Mouse (Mus musculus): ENCODE measurements at regions not wholly inside any gene's neighbourhood (a gene's known extent, or its start where the extent isn't known, plus 50 kb on each side); places are given as distances from the start of the nearest gene placed in this dataset.

DNA sequence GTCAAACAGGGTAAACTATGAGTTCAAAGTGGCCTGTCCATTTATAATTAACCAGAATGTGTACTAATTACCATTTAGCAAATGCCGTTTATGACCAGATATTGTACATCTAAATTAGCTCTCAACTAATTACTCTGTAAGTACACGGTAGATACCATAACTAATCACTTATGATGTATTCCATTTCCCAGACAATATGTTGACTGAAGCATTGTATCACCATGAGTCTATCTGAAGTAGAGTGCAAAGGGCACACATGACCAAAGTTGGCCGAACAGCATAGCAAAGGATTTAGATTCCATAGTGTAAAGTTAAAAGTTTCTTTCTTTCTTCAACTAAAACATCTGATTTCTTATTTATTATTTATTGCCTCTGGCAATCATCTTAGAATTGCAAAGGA, 227.5 kb downstream of the Nfkbiz start:
- Histone ChIP-seq H3K9me3 (ENCODE audit: control insufficient read depth, low read length) (no peaks in the 10 kb centered on the region), H3K27ac (replicated peaks; ENCODE audit: low read depth, low read length) (no peak overlapping the region), H3K4me1 (ENCODE audit: control insufficient read depth, insufficient read depth, low read length) (no peaks in the 10 kb centered on the region), H3K4me3 (replicated peaks; ENCODE audit: low read length) (no peak overlapping the region), H3K4me2 (replicated peaks; ENCODE audit: low read depth, low read length, severe bottlenecking) (no peak overlapping the region), H3K36me3 (ENCODE audit: control insufficient read depth, insufficient read depth, low read length) (no peaks in the 10 kb centered on the region), H3K27me3 (ENCODE audit: control insufficient read depth, insufficient read depth, low read length) (no peaks in the 10 kb centered on the region), H3K9ac (ENCODE audit: low read depth, low read length, severe bottlenecking) (no peak overlapping the region)
- DNase-seq (ENCODE audit: low spot score) (no peak), ATAC-seq (ENCODE audit: low FRiP score, low read depth) (no peak)
- WGBS = 78% methylated on average over 3 of the region's 3 CpGs
- no peak for TF ChIP-seq POLR2A (IDR thresholded peaks at IDR 0.05; ENCODE audit: borderline replicate concordance, extremely low read depth, insufficient read depth, insufficient read length)

DNA sequence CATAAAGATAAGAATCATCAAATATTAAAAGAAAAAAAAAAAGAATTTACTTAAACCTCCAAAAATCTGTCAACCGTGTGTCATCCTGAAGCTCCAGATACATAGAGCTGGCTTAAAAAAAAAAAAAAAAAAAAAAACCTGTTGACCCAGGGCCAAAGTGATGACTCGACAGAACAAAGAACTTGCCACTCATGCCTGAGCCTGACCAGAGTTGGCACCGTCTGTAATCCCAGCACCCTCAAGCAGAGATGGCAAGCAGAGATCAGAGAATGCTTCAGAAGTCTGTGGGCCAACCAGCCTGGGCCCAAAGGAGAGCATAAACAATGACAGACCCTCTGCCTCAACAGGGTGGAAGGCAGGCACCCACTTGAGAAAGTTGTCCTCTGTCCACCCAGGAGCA, 230.3 kb downstream of the Nfkbiz start:
- Histone ChIP-seq H3K27ac (replicated peaks; ENCODE audit: low read depth, low read length) (no peak overlapping the region), H3K9ac (ENCODE audit: low read depth, low read length, severe bottlenecking) (no peak overlapping the region), H3K4me3 (replicated peaks; ENCODE audit: low read length) (no peak overlapping the region), H3K27me3 (ENCODE audit: control insufficient read depth, insufficient read depth, low read length) (no peaks in the 10 kb centered on the region), H3K9me3 (ENCODE audit: control insufficient read depth, low read length) (no peaks in the 10 kb centered on the region), H3K36me3 (ENCODE audit: control insufficient read depth, insufficient read depth, low read length) (no peaks in the 10 kb centered on the region), H3K4me1 (ENCODE audit: control insufficient read depth, insufficient read depth, low read length) (no peaks in the 10 kb centered on the region), H3K4me2 (replicated peaks; ENCODE audit: low read depth, low read length, severe bottlenecking) (no peak overlapping the region)
- DNase-seq (ENCODE audit: low spot score) = no peak
- no peak for TF ChIP-seq POLR2A (IDR thresholded peaks at IDR 0.05; ENCODE audit: borderline replicate concordance, extremely low read depth, insufficient read depth, insufficient read length)
- ATAC-seq (ENCODE audit: low FRiP score, low read depth) = no peak
- 87% methylated on average over 3 of the region's 3 CpGs for WGBS

DNA sequence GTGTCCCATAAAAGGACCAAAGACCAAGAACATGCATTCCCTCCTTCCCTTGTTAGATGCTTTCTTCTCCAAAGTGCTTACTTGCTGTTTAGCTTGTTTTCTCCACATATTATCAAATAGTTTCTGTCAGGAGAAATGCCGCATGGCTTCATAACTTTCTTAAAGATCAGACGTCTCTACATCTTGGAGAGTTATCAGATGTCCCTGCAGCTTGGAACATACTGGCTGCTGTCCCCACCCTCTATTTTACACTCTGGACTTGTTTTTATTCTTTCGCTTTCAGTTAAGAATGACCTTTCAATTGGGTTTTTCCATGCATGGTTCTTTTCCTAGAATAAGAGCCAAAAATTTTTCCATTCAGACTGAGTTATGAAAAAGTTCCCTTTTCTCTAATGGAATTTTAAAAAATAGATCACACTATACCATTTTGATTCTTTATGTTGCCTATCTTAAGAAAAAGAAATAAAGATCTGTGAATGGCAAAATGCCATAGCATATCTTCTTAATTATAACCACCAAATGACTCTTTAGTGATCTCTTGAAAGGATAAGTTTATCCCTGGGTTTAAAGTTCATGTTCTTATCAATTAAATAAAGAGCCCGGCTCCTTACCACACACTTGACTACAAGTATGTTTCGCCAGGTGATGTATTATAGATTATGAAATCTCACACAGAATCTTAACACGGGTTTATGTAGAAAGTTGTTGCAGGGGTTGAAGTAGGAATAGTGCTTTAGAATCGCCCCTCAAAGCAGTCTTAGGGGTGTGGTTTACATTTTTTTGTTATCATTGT, 232.1 kb downstream of the Nfkbiz start:
- no peak overlapping the region for H3K4me2 ChIP-seq (replicated peaks; ENCODE audit: low read depth, low read length, severe bottlenecking)
- TF ChIP-seq POLR2A (IDR thresholded peaks at IDR 0.05; ENCODE audit: borderline replicate concordance, extremely low read depth, insufficient read depth, insufficient read length) = no peak
- no peaks in the 10 kb centered on the region for H3K27me3 ChIP-seq (ENCODE audit: control insufficient read depth, insufficient read depth, low read length)
- 85% methylated on average over 7 of the region's 7 CpGs for WGBS
- no peaks in the 10 kb centered on the region for H3K9me3 ChIP-seq (ENCODE audit: control insufficient read depth, low read length)
- no peaks in the 10 kb centered on the region for H3K36me3 ChIP-seq (ENCODE audit: control insufficient read depth, insufficient read depth, low read length)
- DNase-seq (ENCODE audit: low spot score) (no peak), ATAC-seq (ENCODE audit: low FRiP score, low read depth) (no peak)
- H3K4me3 ChIP-seq (replicated peaks; ENCODE audit: low read length) = no peak overlapping the region
- H3K4me1 ChIP-seq (ENCODE audit: control insufficient read depth, insufficient read depth, low read length) = no peaks in the 10 kb centered on the region
- H3K9ac ChIP-seq (ENCODE audit: low read depth, low read length, severe bottlenecking) = no peak overlapping the region
- no peak overlapping the region for H3K27ac ChIP-seq (replicated peaks; ENCODE audit: low read depth, low read length)

DNA sequence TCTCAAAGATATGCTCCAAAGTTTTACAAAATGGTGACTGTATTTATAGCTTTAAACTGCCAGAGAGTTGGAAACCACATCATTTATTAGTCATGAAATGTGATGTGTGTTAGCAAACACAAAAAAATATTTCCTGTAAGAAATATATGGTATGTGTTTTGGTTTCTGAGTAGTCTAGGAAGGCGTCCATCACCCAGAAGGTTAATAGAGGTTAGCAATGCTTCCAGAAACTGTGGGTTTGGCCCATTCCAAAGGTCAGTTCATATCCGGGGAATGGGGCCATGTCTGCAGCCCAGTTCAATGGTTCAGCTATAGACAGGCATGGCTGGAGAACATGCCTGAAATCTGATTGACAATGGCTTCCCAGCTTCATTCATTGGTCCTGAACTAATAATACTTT, 235.1 kb downstream of the Nfkbiz start:
- Histone ChIP-seq H3K4me2 (replicated peaks; ENCODE audit: low read depth, low read length, severe bottlenecking) (no peak overlapping the region), H3K4me1 (ENCODE audit: control insufficient read depth, insufficient read depth, low read length) (no peaks in the 10 kb centered on the region), H3K27ac (replicated peaks; ENCODE audit: low read depth, low read length) (no peak overlapping the region), H3K27me3 (ENCODE audit: control insufficient read depth, insufficient read depth, low read length) (no peaks in the 10 kb centered on the region), H3K4me3 (replicated peaks; ENCODE audit: low read length) (no peak overlapping the region), H3K9ac (ENCODE audit: low read depth, low read length, severe bottlenecking) (no peak overlapping the region), H3K36me3 (ENCODE audit: control insufficient read depth, insufficient read depth, low read length) (no peaks in the 10 kb centered on the region), H3K9me3 (ENCODE audit: control insufficient read depth, low read length) (no peaks in the 10 kb centered on the region)
- no peak for ATAC-seq (ENCODE audit: low FRiP score, low read depth)
- TF ChIP-seq POLR2A (IDR thresholded peaks at IDR 0.05; ENCODE audit: borderline replicate concordance, extremely low read depth, insufficient read depth, insufficient read length) = no peak
- DNase-seq (ENCODE audit: low spot score) = no peak
- WGBS = 74% methylated on average over 2 of the region's 2 CpGs

DNA sequence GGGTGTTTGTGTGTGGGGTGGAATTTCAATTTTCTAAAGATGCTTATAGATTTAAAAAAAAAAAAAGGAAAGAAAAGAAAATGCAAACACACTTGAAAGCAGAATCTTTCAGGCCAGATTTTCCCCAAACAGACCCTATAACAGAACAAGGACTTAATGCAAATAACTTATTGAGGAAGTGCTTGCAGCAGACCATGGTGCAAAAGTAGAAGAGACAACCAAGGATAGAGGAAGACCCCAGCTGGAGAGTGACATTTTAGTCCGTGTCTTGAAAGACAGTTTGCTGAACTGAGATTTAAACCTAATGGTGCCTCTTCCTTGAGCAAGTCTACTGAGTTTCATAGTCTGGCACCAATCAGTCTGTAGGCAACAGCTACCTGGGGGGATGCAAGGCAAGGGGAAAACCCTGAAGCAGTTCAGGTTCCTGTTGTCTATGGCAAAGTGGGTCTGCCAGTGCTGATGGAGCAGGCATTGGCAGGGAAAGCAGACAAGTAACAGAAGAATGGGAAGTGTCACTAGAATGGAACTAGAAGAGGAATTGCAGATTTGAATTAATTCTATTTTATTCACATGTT, 249.2 kb downstream of the Nfkbiz start:
- WGBS = 71% methylated on average over 1 of the region's 1 CpGs
- no peaks in the 10 kb centered on the region for H3K36me3 ChIP-seq (ENCODE audit: control insufficient read depth, insufficient read depth, low read length)

More for the DNA sequence above, 249.2 kb downstream of the Nfkbiz start:
- no peak for DNase-seq (ENCODE audit: low spot score)
- no peak for TF ChIP-seq POLR2A (IDR thresholded peaks at IDR 0.05; ENCODE audit: borderline replicate concordance, extremely low read depth, insufficient read depth, insufficient read length)
- Histone ChIP-seq H3K9ac (ENCODE audit: low read depth, low read length, severe bottlenecking) (no peak overlapping the region), H3K4me2 (replicated peaks; ENCODE audit: low read depth, low read length, severe bottlenecking) (no peak overlapping the region), H3K9me3 (ENCODE audit: control insufficient read depth, low read length) (no peaks in the 10 kb centered on the region), H3K4me1 (ENCODE audit: control insufficient read depth, insufficient read depth, low read length) (no peaks in the 10 kb centered on the region), H3K4me3 (replicated peaks; ENCODE audit: low read length) (no peak overlapping the region), H3K27ac (replicated peaks; ENCODE audit: low read depth, low read length) (no peak overlapping the region), H3K27me3 (ENCODE audit: control insufficient read depth, insufficient read depth, low read length) (no peaks in the 10 kb centered on the region)
- ATAC-seq (ENCODE audit: low FRiP score, low read depth) = no peak
